Mouse (Mus musculus) E14TG2a.4 (cell line): ENCODE results near the gene Atp8a2.

ENCODE experiments used
- CTCF ChIP-seq: conservative IDR thresholded peaks from 2 replicates; pipeline ENCODE4 v1.5.1; 2014; ENCODE audit warnings: low read length
- NANOG ChIP-seq: IDR thresholded peaks from 2 replicates; pipeline ENCODE4 v1.6.1; 2014; ENCODE audit warnings: borderline replicate concordance, low read length, mixed read lengths
- POU5F1 ChIP-seq: IDR thresholded peaks from 2 replicates; pipeline ENCODE4 v1.6.1; 2014; ENCODE audit warnings: low read length, borderline replicate concordance

GRCm38 (mm10) chr14:59625158-59625805 lies 571.7 kb downstream of the Atp8a2 start, which contains the start of gene Shisa2:
- TF ChIP-seq CTCF (no peak; the same call in 1 of the 2 replicates), NANOG (no peak), POU5F1 (no peak)
